Mouse (Mus musculus): Measurements from ENCODE around the gene Pip5k1c.

Pip5k1c gene

GRCm38 (mm10) chr10:81367207-81367495 is 74.4 kb downstream of the Pip5k1c start:
- no peak for DNase-seq (ENCODE audit: low spot score)

Data from MN1 (cell line).